Mouse (Mus musculus) brain, adult 10 weeks (tissue): Measurements from ENCODE around the gene Tmem204. TPM values are rescaled to one million over a fixed set of nuclear protein-coding genes. Genes with fewer than 3 reads are reported as not detected.

Experiments
- polyA plus RNA-seq: library from polyadenylated mRNA; stranded (reverse); fragments of 350-450 nt; fragmentation: Illumina TruSeq; extraction: RNeasy Lipid Tissue Mini Kit (QIAGEN cat#74804); gene quantifications from one replicate; pipeline ENCODE4 v1.2.3, GENCODE M21; 2015; ENCODE audit warnings: low read depth, low replicate concordance

Gene Tmem204
- polyA plus RNA-seq: 13.5 TPM

DNA sequence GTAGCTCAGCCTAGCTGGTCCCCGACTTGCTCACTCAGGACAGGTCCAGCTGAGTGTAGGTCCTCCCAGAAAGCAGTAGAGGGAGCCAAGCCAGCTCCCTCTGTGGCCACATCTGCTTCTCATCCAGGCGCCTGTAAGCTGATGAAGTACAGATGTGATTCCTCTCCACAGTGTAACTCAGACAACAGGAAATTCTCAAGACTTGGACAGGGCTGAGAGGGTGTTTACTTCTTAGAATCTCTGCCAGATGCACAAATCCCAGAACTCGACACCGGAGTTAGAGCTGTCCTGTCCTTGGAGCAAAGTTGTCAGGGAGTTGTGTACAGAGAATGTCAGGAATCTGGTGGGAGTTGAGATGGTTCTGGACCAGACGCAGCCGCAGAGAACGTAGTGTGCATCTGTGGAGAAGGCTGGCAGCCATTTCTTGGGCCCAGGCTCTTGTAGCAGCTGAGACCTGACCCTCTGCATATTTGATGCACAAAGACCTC, at the start of gene Tmem204:
TSS of gene Tmem204 (minus strand) at position 148 of the 488 bp plus-strand sequence.

DNA sequence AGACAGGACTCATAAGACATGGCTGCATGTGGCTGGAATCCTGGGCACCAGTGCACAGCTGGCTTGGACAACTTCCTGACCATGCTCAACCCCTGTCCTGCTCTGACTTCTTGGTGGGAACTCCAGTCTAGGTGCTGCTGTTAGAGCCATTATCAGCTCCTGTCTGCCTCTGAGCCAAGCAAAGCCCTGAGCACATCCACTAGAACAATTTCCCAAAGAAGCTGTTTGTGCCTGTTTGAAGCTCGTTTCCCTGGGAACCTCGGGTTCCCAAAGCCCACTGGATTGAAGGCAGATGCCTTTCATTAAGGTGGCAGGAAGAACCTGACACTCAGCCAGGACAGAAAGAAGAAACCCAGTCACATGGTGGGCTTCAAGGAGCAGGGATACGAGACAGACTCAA, 37.0 kb upstream of the Tmem204 start, which contains the start of gene Ptx4:
TSS of gene Ptx4 (plus strand) at position 355 of the 400 bp plus-strand sequence.

DNA sequence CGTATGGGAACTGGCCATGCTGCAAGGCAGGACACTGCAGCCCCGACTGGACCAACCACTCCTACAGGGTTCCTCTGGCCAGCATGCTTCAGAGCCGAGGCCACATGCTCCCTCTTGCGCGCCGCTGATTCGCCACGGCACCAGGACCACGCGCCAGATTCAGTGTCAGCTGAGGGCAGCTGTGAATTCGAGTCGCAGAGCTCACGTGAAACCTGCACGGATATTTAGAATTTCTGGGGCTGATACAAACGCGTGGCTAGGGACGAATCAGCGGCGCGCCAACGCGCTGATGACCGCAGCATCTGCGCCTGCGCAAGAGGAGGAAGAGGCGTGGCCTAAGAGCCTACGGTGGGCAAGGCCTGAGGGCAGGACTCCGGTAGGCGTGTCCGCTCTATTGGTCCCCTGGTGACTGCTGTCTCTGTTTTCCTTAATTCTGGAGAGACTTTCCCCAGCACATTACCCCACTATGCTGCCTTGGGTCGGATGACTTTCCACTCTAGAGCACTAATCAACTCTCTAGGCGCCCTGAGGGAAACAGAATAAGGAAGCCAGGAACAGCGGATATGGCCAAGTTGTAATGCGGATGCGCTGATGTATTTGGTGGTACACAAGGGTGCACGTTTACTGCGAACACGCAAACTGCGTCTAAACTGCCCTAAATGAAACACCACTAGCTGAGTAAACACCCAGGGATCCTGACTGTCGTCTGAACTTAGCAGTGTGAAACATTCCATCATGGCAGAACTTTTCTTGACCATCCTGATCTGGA, 32.5 kb upstream of the Tmem204 start, which contains the start of gene Telo2:
TSS of gene Telo2 (minus strand) at position 304 of the 769 bp plus-strand sequence.

DNA sequence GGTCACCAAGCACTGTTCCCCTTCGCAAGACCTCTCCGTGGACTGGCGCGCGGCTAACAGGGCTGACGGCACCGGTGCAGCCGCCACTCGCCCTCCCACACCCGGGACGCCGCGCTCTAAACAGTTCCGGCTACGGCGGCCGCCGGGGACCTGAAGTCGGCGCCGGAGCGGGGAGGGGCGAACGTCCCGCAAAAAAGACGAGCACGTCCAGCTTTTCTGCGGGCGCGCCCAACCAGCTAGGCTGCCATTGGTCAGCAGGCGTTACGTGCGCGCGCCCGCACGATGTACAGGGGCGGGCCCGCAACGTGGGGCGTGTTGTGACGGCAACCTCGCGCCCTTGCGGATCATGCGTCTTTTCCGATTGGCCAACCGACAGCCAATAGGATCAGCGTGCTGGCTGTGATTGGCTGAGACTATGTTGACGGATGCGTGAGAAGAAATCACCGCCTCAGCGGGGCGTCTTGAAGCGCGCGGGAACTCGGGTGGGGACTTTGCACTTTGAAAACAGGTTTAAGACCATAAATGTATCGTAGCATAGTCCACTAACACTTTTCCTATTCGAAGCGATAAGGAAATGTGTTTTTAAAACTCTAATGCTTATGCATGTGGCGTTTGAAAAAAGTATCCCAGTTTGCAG, 67.6 kb downstream of the Tmem204 start, which contains the start of the genes Cramp1l and Ift140:
TSS of gene Cramp1l (minus strand) at position 134 of the 637 bp plus-strand sequence.
TSS of gene Ift140 (plus strand) at position 431 of the 637 bp plus-strand sequence.

Other genes with a start within 250 kb of the Tmem204 start
- gene Hagh, start 243.4 kb downstream of the Tmem204 start, polyA plus RNA-seq: 182 TPM
- 30.6 TPM for gene Fahd1, start 233.2 kb downstream of the Tmem204 start, polyA plus RNA-seq
- not detected for gene Igfals, start 217.6 kb downstream of the Tmem204 start, polyA plus RNA-seq
- 42.4 TPM for gene Nubp2, start 197.2 kb downstream of the Tmem204 start, polyA plus RNA-seq
- 74.8 TPM for gene Spsb3, start 196.9 kb downstream of the Tmem204 start, polyA plus RNA-seq
- gene Eme2, start 188.5 kb downstream of the Tmem204 start, polyA plus RNA-seq: 29.7 TPM
- gene Mrps34, start 188.5 kb downstream of the Tmem204 start, polyA plus RNA-seq: 84.8 TPM
- gene Nme3, start 187.1 kb downstream of the Tmem204 start, polyA plus RNA-seq: 78.4 TPM
- gene Mapk8ip3, start 146.6 kb downstream of the Tmem204 start, polyA plus RNA-seq: 214 TPM
- gene Jpt2, start 122.9 kb downstream of the Tmem204 start, polyA plus RNA-seq: 7.4 TPM
- 11.8 TPM for gene Cramp1l, start 67.8 kb downstream of the Tmem204 start, polyA plus RNA-seq
- 13.7 TPM for gene Ift140, start 67.5 kb downstream of the Tmem204 start, polyA plus RNA-seq
- gene Telo2, start 32.4 kb upstream of the Tmem204 start, polyA plus RNA-seq: 26.7 TPM
- gene Ptx4, start 37.2 kb upstream of the Tmem204 start, polyA plus RNA-seq: not detected
- gene Clcn7, start 49.8 kb upstream of the Tmem204 start, polyA plus RNA-seq: 34.5 TPM
- gene Ccdc154, start 78.9 kb upstream of the Tmem204 start, polyA plus RNA-seq: not detected
- not detected for gene Gm38655, start 91.9 kb upstream of the Tmem204 start, polyA plus RNA-seq
- 24.5 TPM for gene BC003965, start 101.0 kb upstream of the Tmem204 start, polyA plus RNA-seq
- 35.6 TPM for gene Unkl, start 104.8 kb upstream of the Tmem204 start, polyA plus RNA-seq
- gene Gnptg, start 156.5 kb upstream of the Tmem204 start, polyA plus RNA-seq: 127 TPM
- gene Tsr3, start 156.6 kb upstream of the Tmem204 start, polyA plus RNA-seq: 33.2 TPM
- 27.7 TPM for gene Baiap3, start 172.8 kb upstream of the Tmem204 start, polyA plus RNA-seq
- 197 TPM for gene Ube2i, start 191.0 kb upstream of the Tmem204 start, polyA plus RNA-seq
- gene Prss34, start 214.8 kb upstream of the Tmem204 start, polyA plus RNA-seq: not detected
- gene Prss28, start 225.1 kb upstream of the Tmem204 start, polyA plus RNA-seq: not detected
- gene Prss29, start 235.1 kb upstream of the Tmem204 start, polyA plus RNA-seq: not detected